Mouse (Mus musculus) gastrocnemius, adult 18-20 months (tissue): ENCODE results near the gene Cyb5r1. TPM values are rescaled to one million over a fixed set of nuclear protein-coding genes. Genes with fewer than 3 reads are reported as not detected.

Experiments used
- DNase-seq: peaks from one replicate; pipeline ENCODE4 v3.0.0; 2021; ENCODE audit warnings: low spot score
- long read RNA-seq, 2 experiments: library from polyadenylated mRNA; stranded (forward); transcript quantifications; one replicate each; pipeline ENCODE4 v2.0.0; 2021
- total RNA-seq, 2 experiments: library from RNA; stranded (reverse); gene quantifications; 2 replicates each; pipeline ENCODE4 v1.2.3; 2021

The Cyb5r1 gene
- 10 to 100 TPM; 80.0 to 84.8 TPM for total RNA-seq
- long read RNA-seq, experiment 1, transcript Cyb5r1-201 (9 exons, 1,837 nt), result major isoform, 84 of 102 reads
- long read RNA-seq, experiment 1, partial matches to known transcripts, result 7 of 102 reads
- long read RNA-seq, experiment 1, other reads (novel, unspliced or antisense), result 10 of 102 reads
- long read RNA-seq, experiment 2, transcript Cyb5r1-201 (9 exons, 1,837 nt), result major isoform, 57 of 75 reads
- long read RNA-seq, experiment 2, partial matches to known transcripts, result 6 of 75 reads
- long read RNA-seq, experiment 2, other reads (novel, unspliced or antisense), result 11 of 75 reads

DNA sequence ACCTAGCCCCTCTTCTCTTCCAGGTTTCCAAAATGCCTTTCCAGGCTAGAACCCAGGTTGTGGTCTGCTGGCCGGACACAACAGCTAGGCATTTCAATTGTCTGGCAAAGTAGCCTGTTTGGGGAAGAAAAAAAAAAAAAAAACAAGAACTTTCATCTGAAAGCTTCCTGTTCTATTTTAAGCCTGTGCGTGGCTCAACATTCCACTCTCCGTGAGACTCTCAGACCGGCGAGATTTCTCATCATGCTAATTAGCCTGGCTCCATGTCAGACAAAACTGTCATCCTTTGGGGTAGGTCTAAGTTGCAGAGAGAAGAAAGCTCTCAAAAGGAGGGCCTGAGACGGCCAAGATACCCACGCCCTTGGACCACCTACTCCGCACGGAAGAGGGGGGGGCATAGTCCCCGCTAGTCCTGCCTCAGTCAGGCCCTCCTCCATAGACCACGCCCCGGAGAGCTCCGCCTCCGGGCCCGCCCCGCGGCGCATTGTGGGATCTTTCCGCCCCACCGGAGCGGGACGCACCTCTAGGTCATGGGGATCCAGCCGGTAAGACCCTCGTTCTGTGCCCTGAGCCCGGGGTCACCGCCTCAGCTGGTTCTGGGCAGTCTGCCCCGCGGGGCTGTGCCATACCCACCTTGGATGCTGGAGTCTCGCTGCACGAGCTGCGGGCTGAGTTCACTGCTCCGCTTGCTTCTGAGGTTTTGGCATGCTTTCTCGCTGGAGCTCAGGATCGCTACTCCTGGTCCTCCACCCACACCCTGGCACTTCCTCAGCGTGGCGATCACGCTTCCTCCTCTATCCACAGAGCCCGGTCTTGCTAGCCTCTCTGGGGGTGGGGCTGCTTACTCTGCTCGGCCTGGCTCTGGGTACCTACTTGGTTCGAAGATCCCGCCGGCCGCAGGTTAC, at the start of gene Cyb5r1:
Gene Cyb5r1 (plus strand): TSS at position 51 of the 905 bp plus-strand sequence.
- DNase-seq, result peak; percentile 78

DNA sequence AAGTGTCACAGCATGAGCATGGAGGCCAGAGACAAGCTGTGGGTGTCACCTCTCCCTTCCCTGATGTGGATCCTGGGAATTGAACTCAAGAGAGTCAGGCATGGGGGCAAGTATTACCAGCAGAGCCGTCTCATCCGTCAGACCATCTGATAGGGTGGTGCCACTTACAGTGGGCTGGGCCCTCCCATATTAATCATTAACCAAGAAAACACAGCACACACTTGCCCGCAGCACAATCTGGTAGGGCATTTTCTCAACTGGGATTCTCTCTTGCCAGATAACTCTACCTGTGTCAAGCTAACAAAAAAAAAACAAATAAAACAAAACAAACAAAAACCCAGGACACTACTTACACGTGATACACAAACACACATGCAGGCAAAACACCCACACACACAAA, 47.9 kb upstream of the Cyb5r1 start:
- DNase-seq, result no peak

DNA sequence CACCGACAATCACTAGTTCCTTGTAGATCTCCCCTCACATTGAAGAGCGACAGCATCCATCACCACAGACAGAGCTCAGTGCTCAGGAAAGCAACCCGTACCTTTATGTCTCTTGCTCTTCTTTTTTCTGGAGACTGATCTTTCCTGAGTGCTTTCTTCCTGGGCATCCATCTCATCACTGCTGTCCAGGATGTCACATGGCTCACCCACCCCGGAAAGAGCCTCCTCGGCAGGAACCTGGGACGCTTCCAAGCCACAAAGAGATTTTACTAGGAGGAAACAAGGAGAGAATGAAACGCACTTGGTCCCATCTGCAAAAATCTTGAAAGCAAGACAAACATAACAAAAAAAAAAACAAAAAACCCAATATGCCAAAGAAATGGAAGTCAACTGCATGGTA, 44.7 kb upstream of the Cyb5r1 start:
- DNase-seq, result no peak

DNA sequence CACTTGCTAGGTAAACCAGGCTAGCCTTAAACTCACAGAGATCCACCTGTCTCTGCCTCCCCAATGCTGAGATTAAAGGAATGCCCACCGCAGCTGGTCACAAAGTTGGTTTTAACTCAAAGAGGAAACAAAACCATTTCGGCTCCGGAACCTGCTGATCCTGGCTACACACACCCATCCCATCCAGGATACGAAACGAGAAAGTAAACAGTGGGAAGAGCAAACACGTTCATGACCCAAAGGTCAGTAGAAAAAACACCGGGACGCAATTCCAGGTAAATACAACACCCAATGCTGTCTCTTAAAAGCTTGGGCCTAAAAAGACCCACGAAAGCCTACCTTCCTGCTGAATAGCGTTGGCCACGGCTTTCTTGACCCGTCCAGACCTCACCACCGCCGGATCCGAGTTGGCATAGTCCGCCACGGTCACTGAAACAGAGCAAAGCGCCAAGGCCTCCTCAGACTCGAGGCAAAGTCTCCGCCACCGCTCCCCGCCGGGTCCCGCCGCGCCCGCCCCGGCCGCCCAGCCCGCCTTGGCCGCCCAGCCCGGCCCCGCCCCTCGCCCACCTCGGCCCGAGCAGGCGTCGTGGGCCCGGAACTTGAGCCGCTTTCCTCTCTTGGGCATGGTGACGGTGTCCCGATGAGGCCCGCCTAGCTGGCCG, 44.0 kb upstream of the Cyb5r1 start:
- DNase-seq, result no peak

DNA sequence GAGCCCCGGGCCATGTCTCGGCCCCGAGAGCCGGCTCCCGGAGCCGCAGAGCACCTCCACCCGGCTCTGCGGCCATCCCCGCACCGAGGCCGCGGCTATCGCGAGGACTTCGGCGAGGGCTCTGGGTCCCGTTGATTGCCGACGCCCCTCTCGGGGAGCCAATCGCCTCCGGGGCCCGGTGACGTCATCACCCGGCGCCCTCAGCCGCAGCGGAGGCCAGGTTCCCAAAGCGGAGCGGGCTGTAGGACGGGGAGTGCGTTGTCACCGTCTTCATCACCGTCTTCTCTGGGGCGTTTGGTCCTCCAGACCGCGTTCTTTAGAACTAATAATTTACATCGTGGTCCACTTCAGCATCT, 43.5 kb upstream of the Cyb5r1 start, which contains the start of gene Tmem183a:
Gene Tmem183a (minus strand): TSS at position 123 of the 356 bp plus-strand sequence.
- peak; percentile 95 for DNase-seq

DNA sequence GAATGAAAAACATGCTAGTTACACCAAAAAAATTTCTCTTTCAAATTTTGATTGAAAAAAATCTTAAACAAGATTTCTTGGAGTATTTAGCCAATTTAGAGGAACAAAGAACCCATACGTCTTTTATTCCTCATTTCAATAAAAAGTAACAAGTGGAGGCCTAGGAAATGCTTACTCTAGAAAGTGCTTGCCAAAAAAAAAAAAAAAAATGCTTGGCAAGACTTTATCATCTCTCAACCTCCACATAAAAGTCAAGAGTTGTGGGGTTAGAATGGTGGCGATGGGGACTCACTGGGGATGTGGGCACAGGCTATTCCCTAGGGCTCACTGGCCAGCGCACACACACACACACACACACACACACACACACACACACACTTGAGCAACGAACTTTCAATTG, 42.2 kb upstream of the Cyb5r1 start:
- DNase-seq, result no peak

DNA sequence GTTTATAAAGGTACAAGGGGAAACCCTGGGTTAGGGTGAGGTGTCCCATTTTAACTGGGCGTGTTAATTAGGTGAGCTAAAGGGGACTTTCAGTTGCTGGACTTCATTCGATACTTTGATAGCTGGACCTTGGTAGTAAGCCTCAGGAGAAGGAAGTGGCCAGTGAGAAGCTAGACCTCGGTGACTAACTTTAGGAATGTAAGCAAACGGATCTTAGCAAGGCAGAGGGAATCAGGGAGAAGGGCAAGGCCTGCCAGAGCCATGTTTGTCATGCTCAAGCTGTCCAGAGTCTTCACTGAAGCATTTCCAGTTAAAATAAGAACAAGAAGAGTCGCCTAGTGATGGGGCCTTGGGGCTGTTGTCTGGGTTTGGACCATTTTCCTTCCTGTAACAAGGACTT, 39.9 kb upstream of the Cyb5r1 start:
- DNase-seq, result no peak

DNA sequence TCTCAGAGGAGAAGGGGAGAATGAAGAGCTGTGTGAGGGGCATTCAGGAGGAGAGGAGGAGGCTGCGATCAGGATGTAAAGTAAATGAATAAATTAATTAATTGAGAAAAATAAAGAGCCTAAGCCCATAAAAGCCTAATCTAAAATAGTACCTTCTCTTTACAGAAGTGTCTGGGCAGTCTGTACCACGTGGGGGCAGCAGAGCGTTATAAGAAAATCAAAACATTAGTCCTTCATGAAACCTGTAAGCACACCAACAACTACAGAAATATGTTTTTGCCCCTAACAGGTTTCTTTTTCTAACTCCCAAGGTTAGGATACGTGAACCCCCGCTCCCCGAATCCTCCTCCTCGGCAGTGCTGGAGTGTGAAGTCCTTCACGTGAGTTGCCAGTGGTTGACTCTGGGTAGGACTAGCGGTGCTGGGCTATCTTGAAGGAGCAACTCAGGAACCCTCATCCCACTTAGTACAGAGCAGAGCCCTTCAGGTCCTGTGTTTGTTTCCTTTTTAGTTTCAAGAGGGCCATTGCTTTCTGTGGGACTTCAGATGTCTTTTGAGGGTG, 36.5 kb upstream of the Cyb5r1 start:
- DNase-seq, result peak; percentile 55

DNA sequence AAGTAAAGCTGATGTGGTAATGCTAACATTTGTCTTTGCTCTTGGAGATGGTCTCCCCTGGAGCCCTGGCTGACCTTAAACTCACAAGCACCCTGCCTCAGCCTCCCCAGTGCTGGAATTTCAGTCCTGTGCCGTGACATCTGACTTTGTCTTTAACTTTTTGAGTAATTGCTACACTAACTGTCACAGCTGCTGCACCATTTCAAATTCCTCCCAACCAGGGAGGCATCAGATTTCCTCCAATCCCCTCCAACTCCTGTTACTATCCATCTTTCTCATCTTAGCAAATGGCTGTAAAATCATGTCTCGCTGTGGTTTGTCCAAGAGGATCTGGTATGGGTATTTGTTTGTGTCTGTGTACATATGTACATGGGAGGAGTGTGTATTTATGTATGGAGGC, 31.2 kb upstream of the Cyb5r1 start:
- DNase-seq, result no peak

DNA sequence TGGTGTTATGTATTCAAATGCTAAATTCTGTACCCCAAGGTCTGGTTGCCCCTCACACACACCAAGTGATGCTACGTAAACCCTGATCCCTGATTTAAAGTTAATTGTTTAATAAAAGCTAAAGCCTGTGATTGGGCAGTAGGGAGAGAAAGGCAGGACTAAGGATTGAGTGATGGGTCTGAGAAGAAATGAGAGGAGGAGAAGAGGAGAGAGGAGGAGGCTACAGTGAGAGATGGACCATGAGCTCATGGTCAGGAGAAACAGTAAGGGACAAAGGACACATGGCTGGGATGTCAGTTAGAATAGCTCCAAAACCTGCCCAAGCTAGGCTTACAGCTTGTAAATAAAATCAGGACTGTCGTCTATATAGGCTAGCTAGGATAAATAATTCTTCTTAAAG, 24.3 kb upstream of the Cyb5r1 start:
- DNase-seq, result no peak

DNA sequence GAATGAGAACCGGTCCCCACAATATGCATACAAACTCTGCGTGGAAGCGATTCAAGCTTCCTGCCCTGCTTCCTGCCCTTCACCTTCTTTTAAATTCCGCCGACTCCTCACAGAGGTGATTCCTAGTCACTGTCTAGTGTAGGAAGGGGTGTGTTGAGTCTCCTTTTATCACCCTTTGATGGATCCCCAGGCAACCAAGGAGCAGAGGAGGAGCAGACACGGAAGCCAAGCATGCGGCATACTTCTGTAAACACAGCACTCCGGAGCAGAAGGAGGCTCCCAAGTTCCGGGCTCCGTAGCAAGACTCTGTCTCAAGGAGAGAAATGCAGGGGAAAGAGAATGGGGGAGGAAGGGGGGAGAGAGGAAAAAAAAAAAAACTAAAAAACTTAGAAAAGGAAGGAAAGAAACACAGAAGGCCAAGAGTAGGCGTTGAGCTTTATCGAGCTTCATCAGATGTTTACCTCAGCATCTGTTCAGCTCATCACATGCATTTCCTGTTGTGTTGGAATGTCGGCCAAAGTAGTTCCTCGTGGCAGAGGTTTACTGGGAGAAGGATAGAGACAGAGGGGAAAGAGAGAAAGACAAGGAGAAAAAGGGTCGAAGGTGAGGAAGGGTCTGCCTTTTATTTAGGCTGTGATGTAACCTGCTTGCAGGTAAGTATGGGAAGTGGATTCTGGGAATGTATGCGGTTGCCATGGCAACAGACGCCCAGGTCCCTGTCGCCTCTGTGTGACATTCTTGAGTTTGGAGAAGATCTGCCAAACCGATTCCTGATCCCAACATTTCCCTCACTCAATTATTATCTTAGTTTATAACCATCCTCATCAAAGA, 23.3 kb upstream of the Cyb5r1 start:
- DNase-seq, result no peak

DNA sequence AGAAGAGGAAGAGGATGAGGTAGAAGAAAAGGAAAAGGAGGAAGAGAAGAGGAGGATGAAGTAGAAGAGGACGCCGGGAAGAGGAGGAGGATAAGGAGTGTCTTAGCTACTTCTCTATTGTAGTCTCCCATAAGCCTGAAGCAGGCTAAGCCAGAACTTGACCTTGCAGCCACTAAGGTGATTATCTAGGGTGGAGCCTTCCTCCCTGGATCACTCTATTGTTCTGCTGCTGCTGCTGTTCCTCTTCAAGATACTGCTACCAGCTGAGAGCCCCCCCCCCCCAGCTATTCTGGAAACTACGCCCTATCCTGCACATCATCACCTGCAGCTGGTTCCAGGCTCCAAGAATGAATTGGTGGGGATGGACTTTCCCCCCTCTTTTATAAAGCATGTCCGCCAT, 20.8 kb upstream of the Cyb5r1 start:
- no peak for DNase-seq

DNA sequence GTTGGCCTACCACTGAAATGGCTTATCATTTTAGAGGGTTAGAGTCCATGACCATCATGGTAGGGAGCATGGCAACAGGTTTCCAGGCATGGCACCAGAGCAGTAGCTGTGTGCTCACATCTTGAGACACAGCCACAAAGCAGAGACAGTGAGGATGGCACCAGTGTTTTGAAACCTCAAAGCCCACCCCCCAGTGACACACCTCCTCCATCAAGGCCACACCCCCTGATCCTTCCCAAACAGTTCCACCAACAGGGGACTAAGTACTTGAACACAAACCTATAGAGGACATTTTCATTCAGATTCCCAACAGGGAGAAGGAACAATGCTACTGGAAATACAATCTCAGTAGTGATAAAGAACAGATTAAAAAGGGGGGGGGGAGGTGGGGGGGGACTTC, 20.2 kb upstream of the Cyb5r1 start:
- DNase-seq, result no peak

DNA sequence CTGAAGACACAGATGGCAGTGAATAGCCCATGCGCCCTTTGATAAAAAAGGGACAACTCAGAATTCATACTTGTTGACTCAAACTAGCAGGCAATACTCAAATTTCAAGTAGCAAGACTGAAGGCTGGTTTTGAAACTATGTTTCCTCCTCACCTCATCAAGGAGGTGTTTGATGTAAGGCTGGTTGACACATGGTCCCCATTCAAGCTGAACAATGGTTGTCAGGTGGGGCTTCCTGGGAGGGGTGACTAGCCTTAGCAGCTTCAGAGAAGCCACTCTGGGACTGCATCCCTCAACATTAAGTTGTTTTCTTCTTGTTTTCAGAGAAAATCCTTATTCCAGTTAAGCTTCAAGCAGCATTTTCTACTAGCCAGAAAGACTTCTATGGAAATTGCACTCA, 19.7 kb upstream of the Cyb5r1 start, which contains the start of gene 4933406M09Rik:
Gene 4933406M09Rik (plus strand): TSS at position 275 of the 400 bp plus-strand sequence.
- no peak for DNase-seq

DNA sequence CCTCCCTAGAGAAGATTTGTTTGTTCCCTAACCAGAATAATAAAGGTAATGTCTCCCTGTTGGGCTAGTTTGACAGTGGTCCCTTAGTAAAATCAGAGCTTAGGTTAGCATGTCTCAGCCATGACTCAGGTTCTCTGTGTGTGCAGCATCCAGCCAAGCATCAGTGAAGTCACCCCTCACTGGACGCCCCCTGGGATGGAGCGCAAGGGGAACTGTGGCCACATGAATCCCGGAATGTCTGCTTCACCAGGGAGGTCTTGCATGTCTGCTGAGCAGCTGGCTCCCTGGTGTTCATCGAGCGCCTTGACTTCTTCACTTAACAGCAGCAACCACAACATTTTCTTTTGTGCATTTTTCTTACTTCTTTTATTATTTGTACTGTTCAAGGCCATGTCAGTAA, 11.5 kb upstream of the Cyb5r1 start:
- no peak for DNase-seq

DNA sequence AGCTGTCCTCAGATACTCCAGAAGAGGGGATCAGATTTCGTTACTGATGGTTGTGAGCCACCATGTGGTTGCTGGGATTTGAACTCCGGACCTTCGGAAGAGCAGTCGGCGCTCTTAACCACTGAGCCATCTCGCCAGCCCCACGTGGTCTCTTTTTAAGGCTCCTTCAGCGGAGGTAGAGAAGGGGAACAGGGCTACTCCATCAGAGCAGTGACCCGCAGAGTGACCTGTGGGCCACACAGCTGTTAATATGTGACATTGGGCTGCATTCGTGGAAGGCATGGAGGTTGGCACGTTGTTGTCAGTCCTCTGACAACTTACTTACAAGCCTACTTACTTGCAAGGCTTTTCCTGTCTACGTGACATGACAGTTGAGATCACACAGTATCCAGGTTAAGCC, 7.1 kb upstream of the Cyb5r1 start:
- DNase-seq, result no peak

DNA sequence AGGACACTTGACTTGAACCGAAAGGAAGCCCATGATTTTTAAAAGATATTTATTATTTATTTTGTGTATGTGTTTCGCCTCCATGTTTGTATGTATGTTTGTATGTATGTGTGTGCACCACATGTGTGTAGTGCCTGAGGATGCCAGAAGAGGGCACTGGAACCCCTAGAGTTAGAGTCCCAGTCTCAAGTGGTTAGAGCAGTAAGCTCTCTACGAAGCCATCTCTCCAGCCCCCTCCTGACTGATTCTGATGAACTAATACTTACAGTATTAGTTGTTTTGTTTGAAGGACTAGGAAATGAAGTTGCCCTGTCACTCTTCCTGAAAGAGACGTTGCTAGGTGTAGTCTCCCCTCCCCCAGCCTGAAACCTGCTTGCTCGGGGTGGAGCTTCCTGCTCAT, 5.6 kb upstream of the Cyb5r1 start:
- no peak for DNase-seq

DNA sequence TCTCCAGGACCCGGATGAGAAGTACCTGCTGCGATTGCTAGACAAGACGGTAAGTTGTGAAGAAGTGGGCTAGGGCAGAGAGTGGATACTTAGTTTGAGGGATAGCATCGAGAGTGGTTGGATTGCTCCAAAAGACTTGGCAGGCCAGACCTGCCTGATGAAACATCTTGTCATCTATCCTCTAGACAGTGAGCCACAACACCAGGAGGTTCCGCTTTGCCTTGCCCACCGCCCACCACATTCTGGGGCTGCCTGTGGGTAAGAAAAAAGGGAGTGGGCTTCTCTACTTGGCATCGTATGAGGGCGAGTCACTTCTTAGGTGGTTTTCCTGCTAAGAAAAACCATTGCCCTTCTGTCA, 1.0 kb downstream of the Cyb5r1 start:
- no peak for DNase-seq

DNA sequence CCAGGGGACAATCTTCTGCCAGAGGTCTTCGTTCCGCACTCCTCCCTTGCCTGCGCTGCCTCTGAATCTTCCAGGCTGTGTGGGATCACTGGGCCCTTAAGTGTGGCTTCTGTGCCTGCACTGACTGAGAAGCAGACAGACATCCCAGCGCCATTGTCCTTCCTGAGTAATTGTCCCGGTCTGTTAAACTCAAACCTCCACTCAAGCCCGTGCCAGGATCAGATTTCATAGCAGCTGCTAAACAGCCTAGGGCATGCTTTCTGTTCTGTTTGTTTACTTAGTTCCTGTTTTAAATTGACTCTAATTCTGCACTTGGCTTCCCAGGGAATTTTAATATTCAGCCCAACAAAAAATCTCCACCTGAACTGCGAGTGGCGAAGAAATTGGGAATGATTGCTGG, 2.7 kb downstream of the Cyb5r1 start:
- no peak for DNase-seq

DNA sequence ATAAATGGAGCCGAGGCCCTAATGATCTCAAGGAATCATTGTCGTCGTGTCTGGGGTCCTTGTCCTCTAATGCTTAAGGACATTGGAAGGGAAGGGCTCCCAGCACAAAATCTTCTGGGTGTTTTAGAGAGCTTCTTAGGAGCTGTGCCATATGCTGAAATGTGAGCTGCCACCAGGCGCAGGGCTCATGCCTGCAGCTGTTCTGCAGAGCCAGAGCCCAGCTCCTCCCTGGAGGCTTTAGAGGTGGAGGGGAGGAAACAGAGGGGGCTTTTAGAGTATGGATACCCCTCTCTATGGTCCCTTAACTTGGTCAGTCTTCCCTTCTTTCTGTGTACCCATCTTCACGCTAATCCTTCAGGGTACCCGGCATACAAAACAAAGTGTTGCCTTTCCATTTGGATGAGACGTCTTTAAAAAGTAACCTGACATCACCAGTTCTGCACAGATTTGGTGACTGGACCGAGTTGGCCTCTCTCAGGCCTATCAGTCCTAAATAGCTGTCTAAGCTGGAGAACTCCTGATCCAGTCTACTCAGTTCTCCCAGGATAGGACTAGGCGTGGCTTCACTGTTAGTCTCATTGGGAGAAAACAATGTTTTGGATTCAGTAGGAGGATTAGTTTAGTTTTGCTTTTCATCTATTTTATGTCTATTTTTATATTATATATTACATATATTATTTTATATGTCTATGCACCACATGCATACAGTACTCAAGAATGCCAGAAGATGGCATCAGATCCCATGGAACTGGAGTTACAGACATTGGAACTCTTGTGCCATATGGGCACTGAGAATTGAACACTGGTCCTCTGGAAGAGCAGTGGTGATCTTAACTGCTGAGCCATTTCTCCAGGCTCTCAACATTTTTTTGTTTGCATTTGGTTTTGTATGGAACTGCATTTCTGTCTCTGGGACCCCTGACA, 6.6 kb downstream of the Cyb5r1 start:
- DNase-seq, result peak; percentile 67
